Mouse (Mus musculus) hindbrain, embryonic 10.5 days (tissue): ENCODE measurements around the gene Rreb1. TPM values are rescaled to one million over a fixed set of nuclear protein-coding genes. Genes with fewer than 3 reads are reported as not detected.

ENCODE experiments used
- DNase-seq: peaks from one replicate; pipeline ENCODE4 v3.0.0-alpha.2; 2017; ENCODE audit warnings: low spot score
- H3K27ac ChIP-seq: fragments of 300-500 bp; sonication (generic); 2 replicates; pipeline ENCODE4 v1.5.1; 2016; ENCODE audit warnings: mild to moderate bottlenecking, moderate library complexity
- H3K27me3 ChIP-seq: fragments of 300-500 bp; sonication (generic); 2 replicates; pipeline ENCODE4 v1.6.1; 2016; ENCODE audit warnings: mild to moderate bottlenecking; ENCODE audit not compliant: poor library complexity, insufficient read depth, severe bottlenecking
- H3K36me3 ChIP-seq: fragments of 300-500 bp; sonication (generic); 2 replicates; pipeline ENCODE4 v1.6.1; 2016; ENCODE audit warnings: mild to moderate bottlenecking, moderate library complexity
- H3K4me1 ChIP-seq: fragments of 300-500 bp; sonication (generic); replicated peaks from 2 replicates; pipeline ENCODE4 v1.6.1; 2016; ENCODE audit warnings: mild to moderate bottlenecking
- H3K4me3 ChIP-seq: fragments of 300-500 bp; sonication (generic); 2 replicates; pipeline ENCODE4 v1.5.1; 2016; ENCODE audit warnings: mild to moderate bottlenecking, moderate library complexity
- H3K9me3 ChIP-seq: fragments of 300-500 bp; sonication (generic); 2 replicates; pipeline ENCODE4 v1.6.1; 2016; ENCODE audit warnings: mild to moderate bottlenecking, moderate library complexity
- WGBS: fragments of 180-500 bp; shearing (Covaris S2); methylation state at CpG from one replicate; pipeline ENCODE4 v1.1.7; 2016; 5-methylcytosine and 5-hydroxymethylcytosine counted together
- polyA plus RNA-seq: library from polyadenylated mRNA; unstranded; fragments of >200 nt; fragmentation: Nextera tagmentation; extraction: Ambion mirVana; gene quantifications from 2 replicates; pipeline ENCODE4 v1.2.1, GENCODE M21; 2016

The Rreb1 gene
- polyA plus RNA-seq, 1 experiment from 2014 or later, result 7.7 TPM

GRCm38 (mm10) chr13:37837372-37837771, 59.2 kb downstream of the Rreb1 start:
- DNase-seq, result no peak
- Histone ChIP-seq H3K27me3 (peaks cover 8% of the 10 kb centered on the region; the same call in 1 of the 2 replicates), H3K9me3 (no peaks in the 10 kb centered on the region), H3K27ac (no peak overlapping the region), H3K4me3 (no peak overlapping the region), H3K36me3 (0 out of 2 replicates have a peak, but pooled peaks cover 3% of the 10 kb centered on the region), H3K4me1 (peaks cover 13% of the 10 kb centered on the region)
- 64% methylated on average over 3 of the region's 3 CpGs for WGBS

DNA sequence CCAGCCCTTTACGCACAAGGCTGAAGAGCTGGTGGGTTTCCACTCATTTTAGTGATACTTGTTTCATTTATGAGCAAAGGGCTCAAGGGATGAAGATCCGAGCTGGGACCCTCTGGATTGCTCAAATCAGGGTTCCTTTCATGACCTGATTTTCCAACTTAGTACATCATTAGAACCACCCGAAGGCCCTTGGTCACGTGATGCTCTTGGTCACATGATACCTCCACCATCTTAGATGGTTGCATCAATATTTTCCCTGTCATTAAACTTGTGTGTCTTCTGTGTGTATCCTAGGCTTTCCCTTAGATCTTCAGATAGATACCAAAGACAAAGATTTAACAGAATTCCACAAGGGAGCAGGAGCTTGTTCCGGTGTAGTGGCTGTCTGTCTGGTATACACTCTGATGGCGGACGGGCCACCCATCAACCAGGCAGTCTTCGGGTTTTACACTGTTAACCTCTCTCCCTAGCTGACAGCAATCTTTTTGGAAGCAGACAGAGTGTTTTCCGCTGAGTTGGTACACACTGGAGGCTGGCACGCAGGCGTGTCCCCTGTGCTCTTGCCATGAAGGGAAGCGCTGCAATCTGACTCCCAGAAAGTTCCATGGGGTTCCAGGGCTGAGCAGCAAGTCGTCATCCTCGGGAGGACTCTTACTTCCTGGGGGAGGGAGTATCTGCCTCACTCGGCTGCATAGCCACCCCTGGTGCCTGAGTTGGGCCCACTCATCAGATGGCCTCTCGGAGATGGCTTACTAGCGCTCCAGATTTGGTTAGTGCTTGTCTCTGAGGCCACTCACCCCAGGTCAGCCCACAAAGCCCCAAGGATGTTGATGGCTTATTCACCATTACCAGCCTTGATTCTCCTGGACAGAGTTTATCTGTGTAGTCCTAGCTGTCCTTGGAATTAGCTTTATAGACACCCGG, 60.3 kb downstream of the Rreb1 start:
- Histone ChIP-seq H3K4me3 (no peak overlapping the region), H3K4me1 (peaks cover 1% of the 10 kb centered on the region), H3K27me3 (no peaks in the 10 kb centered on the region), H3K27ac (no peak overlapping the region), H3K36me3 (0 out of 2 replicates have a peak, but pooled peaks cover 3% of the 10 kb centered on the region), H3K9me3 (no peaks in the 10 kb centered on the region)
- DNase-seq, result no peak
- 90% methylated on average over 18 of the region's 18 CpGs for WGBS

DNA sequence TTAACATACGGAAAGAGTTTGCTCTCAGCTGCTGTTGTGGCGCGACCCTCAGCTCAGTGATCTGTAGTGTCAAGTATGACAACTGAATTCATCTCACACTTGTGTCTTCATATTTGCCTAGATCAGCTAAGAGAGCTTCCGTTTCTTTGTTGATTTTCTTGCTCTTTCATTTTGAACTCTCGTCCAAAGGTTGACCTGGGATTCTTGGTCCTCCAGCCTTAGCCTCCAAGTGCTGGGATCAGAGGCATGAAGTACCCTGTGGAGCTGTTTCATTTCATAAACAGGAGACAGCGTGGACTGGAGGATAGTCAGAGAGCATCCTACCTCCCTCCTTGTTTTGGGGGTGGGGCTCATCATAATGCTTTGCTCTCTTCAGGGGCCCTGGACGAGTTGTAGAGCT, 65.0 kb downstream of the Rreb1 start:
- H3K4me1 ChIP-seq, result peaks cover 22% of the 10 kb centered on the region; the same call in 1 of the 2 replicates
- WGBS, result 83% methylated on average over 7 of the region's 7 CpGs
- H3K36me3 ChIP-seq, result 0 out of 2 replicates have a peak, but pooled peaks cover 3% of the 10 kb centered on the region
- DNase-seq, result no peak
- no peaks in the 10 kb centered on the region for H3K27me3 ChIP-seq
- no peak overlapping the region for H3K4me3 ChIP-seq
- H3K9me3 ChIP-seq, result no peaks in the 10 kb centered on the region
- no peak overlapping the region for H3K27ac ChIP-seq

DNA sequence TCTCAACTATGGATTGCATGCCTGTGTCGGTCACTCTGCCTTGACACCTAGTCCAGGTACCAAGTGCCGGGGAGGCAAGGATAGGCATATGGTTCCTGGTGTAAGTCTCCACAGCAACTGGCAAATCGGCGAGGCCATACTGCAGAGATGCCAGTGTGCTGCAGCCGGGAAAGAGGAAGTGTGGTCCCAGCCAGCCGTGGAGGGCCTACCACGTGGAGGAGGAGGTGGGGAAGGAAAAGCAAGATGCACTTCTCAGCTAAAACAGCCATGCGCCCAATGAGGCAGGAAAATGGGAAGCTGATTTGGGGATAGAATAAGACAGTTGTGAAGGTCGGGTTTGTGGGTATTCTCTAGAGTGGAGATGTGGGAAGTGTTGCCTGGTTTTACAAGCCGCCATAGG, 65.6 kb downstream of the Rreb1 start:
- Histone ChIP-seq H3K27me3 (no peaks in the 10 kb centered on the region), H3K36me3 (no peaks in the 10 kb centered on the region), H3K27ac (no peak overlapping the region), H3K4me1 (peaks cover 22% of the 10 kb centered on the region; the same call in 1 of the 2 replicates), H3K4me3 (no peak overlapping the region), H3K9me3 (no peaks in the 10 kb centered on the region)
- 86% methylated on average over 10 of the region's 10 CpGs for WGBS
- DNase-seq, result no peak

- no peak for DNase-seq
- 69% methylated on average over 3 of the region's 3 CpGs for WGBS
- no peak overlapping the region for H3K27ac ChIP-seq
- H3K4me1 ChIP-seq, result peaks cover 22% of the 10 kb centered on the region; the same call in 1 of the 2 replicates
- H3K27me3 ChIP-seq, result no peaks in the 10 kb centered on the region
- H3K36me3 ChIP-seq, result no peaks in the 10 kb centered on the region
- H3K9me3 ChIP-seq, result no peaks in the 10 kb centered on the region
- H3K4me3 ChIP-seq, result no peak overlapping the region
Measured at GRCm38 (mm10) chr13:37845156-37845555, 67.0 kb downstream of the Rreb1 start.

GRCm38 (mm10) chr13:37845641-37846040, 67.4 kb downstream of the Rreb1 start:
- no peak overlapping the region for H3K4me3 ChIP-seq
- H3K4me1 ChIP-seq, result peaks cover 22% of the 10 kb centered on the region; the same call in 1 of the 2 replicates
- H3K9me3 ChIP-seq, result no peaks in the 10 kb centered on the region
- no peaks in the 10 kb centered on the region for H3K27me3 ChIP-seq
- 83% methylated on average over 7 of the region's 7 CpGs for WGBS
- DNase-seq, result no peak
- no peak overlapping the region for H3K27ac ChIP-seq
- no peaks in the 10 kb centered on the region for H3K36me3 ChIP-seq

DNA sequence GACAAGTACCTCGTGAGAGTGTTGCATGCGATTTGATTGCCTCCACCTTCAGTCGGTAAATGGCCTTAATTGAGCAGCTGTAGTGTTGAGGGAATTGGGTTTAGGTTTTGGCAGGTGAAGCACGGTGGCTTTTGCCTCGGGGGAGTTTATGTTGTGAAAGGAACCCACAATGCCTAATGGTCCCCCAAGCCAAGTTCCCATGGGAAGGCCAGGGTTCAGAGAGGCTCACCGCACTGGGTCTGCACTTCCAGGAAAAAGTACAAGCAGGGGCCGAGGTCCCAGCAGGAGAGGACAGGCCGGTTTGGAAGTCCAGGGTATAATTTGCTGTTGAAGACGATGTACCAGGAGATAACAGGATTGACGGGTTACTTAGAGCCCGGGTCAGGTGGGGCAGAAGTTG, 68.3 kb downstream of the Rreb1 start:
- Histone ChIP-seq H3K4me3 (no peak overlapping the region), H3K27me3 (no peaks in the 10 kb centered on the region), H3K9me3 (no peaks in the 10 kb centered on the region), H3K4me1 (peaks cover 22% of the 10 kb centered on the region; the same call in 1 of the 2 replicates), H3K36me3 (no peaks in the 10 kb centered on the region), H3K27ac (no peak overlapping the region)
- 83% methylated on average over 11 of the region's 11 CpGs for WGBS
- no peak for DNase-seq

- Histone ChIP-seq H3K9me3 (no peaks in the 10 kb centered on the region), H3K27me3 (no peaks in the 10 kb centered on the region), H3K27ac (no peak overlapping the region), H3K4me1 (peaks cover 22% of the 10 kb centered on the region; the same call in 1 of the 2 replicates), H3K4me3 (no peak overlapping the region), H3K36me3 (no peaks in the 10 kb centered on the region)
- 80% methylated on average over 9 of the region's 9 CpGs for WGBS
- DNase-seq, result no peak
Measured at GRCm38 (mm10) chr13:37846962-37847570, 68.9 kb downstream of the Rreb1 start.

- DNase-seq, result no peak
- Histone ChIP-seq H3K4me1 (peaks cover 22% of the 10 kb centered on the region; the same call in 1 of the 2 replicates), H3K4me3 (no peak overlapping the region), H3K27ac (no peak overlapping the region), H3K9me3 (no peaks in the 10 kb centered on the region), H3K36me3 (no peaks in the 10 kb centered on the region), H3K27me3 (no peaks in the 10 kb centered on the region)
- 76% methylated on average over 17 of the region's 17 CpGs for WGBS
Measured at GRCm38 (mm10) chr13:37847601-37848358, 69.6 kb downstream of the Rreb1 start.

GRCm38 (mm10) chr13:37848438-37848837, 70.2 kb downstream of the Rreb1 start:
- peaks cover 22% of the 10 kb centered on the region for H3K4me1 ChIP-seq
- no peak overlapping the region for H3K27ac ChIP-seq
- no peaks in the 10 kb centered on the region for H3K36me3 ChIP-seq
- no peak overlapping the region for H3K4me3 ChIP-seq
- no peaks in the 10 kb centered on the region for H3K9me3 ChIP-seq
- WGBS, result 79% methylated on average over 5 of the region's 5 CpGs
- H3K27me3 ChIP-seq, result no peaks in the 10 kb centered on the region
- no peak for DNase-seq

DNA sequence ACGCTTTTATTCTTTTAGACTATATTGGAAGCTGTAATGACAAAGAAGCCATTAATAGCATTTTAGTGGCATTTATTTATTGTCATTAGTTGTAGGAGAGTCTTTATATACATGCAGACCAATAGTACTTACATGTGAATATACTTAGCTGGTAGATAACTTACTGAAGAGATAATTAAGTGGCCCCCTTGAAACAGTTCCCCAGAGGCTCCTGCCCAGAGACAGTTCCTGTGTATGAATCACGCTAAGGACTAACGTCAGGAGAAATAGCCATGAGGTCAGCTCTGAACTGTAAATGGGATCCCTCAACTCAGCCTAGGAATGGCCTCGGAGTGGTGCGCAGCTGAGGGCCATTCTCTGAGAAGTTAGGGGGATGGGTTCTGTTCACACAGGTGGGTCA, 73.4 kb downstream of the Rreb1 start:
- Histone ChIP-seq H3K27ac (no peak overlapping the region), H3K36me3 (no peaks in the 10 kb centered on the region), H3K9me3 (no peaks in the 10 kb centered on the region), H3K4me3 (no peak overlapping the region), H3K27me3 (0 out of 2 replicates have a peak, but pooled peaks cover 4% of the 10 kb centered on the region), H3K4me1 (peaks cover 33% of the 10 kb centered on the region)
- DNase-seq, result no peak
- WGBS, result 89% methylated on average over 5 of the region's 5 CpGs

- H3K4me1 ChIP-seq, result peaks cover 34% of the 10 kb centered on the region
- H3K36me3 ChIP-seq, result no peaks in the 10 kb centered on the region
- no peak overlapping the region for H3K4me3 ChIP-seq
- WGBS, result 90% methylated on average over 3 of the region's 3 CpGs
- DNase-seq, result no peak
- no peak overlapping the region for H3K27ac ChIP-seq
- H3K9me3 ChIP-seq, result no peaks in the 10 kb centered on the region
- 0 out of 2 replicates have a peak, but pooled peaks cover 4% of the 10 kb centered on the region for H3K27me3 ChIP-seq
Measured at GRCm38 (mm10) chr13:37852850-37853249, 74.7 kb downstream of the Rreb1 start.
